Mouse (Mus musculus) liver, adult 2 months (tissue): ENCODE data around the gene Snx32.

ENCODE experiments used
- CTCF ChIP-seq: fragments of 200-500 bp; IDR thresholded peaks from 2 replicates; pipeline ENCODE4 v1.5.1; 2011; ENCODE audit warnings: low read depth, low read length, control low read depth
- POLR2A ChIP-seq: fragments of 200-500 bp; IDR thresholded peaks from 2 replicates; pipeline ENCODE4 v1.6.1; 2011; ENCODE audit warnings: low read length, control low read depth; ENCODE audit not compliant: insufficient read depth; ENCODE audit errors: extremely low read depth

GRCm38 (mm10) chr19:5487768-5488550, 22.4 kb downstream of the Snx32 start, which contains the start of gene Mus81:
- TF ChIP-seq POLR2A (peak; percentile 57; the same call in 1 of the 2 replicates), CTCF (peak; percentile 91)
